Mouse (Mus musculus) retina, embryonic 14.5 days (tissue): ENCODE measurements around the gene D130052B06Rik.

Experiments
- DNase-seq: peaks from one replicate; pipeline ENCODE4 v3.0.0-alpha.2; 2015; ENCODE audit warnings: low spot score

Gene D130052B06Rik

DNA sequence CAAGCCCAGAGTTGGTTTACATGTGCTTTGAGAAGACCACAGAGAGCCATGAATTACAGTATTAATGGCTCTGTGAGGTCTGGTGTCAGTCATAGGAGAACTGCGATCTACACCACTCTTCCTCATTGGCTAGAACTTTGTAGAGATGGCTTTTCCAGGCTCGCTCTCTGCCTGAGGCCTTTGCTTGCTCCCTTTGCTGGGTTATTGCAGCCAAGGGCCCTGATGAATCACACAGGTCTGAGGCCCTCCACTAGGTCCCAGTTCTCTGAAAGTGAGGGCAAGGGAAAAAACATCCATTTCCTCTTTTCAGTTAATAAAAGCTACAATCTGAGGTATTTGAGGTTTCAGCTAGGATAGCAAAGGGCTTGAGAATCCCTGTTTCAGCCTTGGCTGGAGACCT lies 64.5 kb downstream of the D130052B06Rik start:
- DNase-seq, result no peak

DNA sequence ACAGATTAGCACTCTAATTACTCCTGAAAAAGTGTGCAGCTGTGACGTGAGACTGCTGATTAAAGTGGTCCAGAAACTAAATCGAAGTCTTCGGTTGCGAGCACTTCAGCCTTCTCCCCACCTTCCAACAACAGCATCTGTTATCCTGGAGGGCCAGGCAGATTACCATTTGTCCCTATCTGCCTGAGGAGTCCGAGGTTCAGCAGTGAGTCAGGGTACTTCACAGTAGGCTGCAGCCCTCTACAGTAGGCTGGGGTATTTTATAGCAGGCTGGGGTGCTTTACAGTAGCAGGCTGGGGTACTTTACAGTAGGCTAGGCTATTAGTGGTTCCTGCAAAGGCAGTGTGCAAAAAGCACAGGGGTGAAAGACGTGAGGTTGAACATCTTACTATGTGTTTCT lies 69.3 kb downstream of the D130052B06Rik start:
- DNase-seq, result no peak

DNA sequence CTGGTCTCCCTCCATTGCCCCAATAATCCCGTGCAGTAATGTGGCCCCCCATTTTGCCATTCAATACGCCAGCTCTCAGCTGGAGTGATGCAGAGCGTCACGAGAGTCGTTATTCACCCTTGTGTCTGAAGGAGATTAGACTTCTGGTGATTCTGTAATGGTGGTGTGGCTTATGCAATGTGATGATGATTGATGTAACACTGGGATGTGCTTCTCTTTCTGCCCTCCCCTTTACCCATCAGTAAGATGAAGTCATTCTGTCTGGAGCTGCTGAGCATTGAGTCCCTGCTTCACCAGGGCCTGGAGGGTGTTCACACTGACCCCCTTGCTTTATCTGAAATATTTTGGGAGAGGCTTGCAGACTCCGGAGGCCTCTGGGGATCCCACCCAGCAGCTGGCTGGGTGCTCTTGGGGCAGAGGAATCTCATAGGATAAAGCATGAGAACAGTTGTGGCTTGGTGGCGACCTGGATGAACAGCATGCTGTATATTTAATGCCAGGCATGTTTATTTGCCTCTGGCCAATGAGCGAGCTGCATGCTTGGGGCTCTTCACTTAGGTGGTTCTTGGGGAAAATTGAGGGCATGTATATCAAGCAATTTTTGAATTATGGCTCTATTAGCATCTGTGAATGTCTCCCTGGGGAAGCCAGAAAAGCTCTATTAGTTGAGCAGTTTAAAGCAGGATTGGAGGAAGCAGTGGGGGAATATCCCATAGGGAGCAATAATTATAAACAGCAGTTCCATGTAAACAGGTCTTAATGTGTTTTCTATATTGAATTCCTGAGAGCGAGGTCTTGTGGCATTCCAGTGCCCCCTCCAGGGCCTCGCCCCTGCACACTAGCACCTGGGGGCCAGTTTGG lies 71.2 kb downstream of the D130052B06Rik start:
- DNase-seq, result no peak
